Mouse (Mus musculus): Measurements from ENCODE around the gene Col5a3. TPM values are rescaled to one million over a fixed set of nuclear protein-coding genes. Genes with fewer than 3 reads are reported as not detected.

The Col5a3 gene
- total RNA-seq (2023) = not detected

GRCm38 (mm10) chr9:20814521-20815272, at the start of gene Col5a3:
Gene Col5a3, minus strand, starts transcription at chr9:20815067.

GRCm38 (mm10) chr9:20818236-20818635, 3.4 kb upstream of the Col5a3 start, which contains the start of gene Rdh8:
Gene Rdh8, plus strand, starts transcription at chr9:20818503.

GRCm38 (mm10) chr9:20746017-20746660, 68.7 kb downstream of the Col5a3 start, which contains the start of gene Olfm2:
Gene Olfm2, minus strand, starts transcription at chr9:20746349.

Other genes starting within 250 kb of the Col5a3 start
- 10 to 100 TPM in 1 of 2 experiments, 1 to 10 TPM in 1; 7.4 to 10.7 TPM for gene Zfp846, start 233.8 kb downstream of the Col5a3 start, total RNA-seq (2023)
- gene Ubl5, start 172.2 kb downstream of the Col5a3 start, total RNA-seq (2023) = 100 to 1,000 TPM; 333 to 334 TPM
- gene Fbxl12, start 170.3 kb downstream of the Col5a3 start, total RNA-seq (2023) = 100 to 1,000 TPM; 108 to 121 TPM
- gene Pin1, start 163.0 kb downstream of the Col5a3 start, total RNA-seq (2023) = 10 to 100 TPM; 24.4 to 31.2 TPM
- gene Olfm2, start 68.7 kb downstream of the Col5a3 start, total RNA-seq (2023) = not detected
- not detected for gene Rdh8, start 3.4 kb upstream of the Col5a3 start, total RNA-seq (2023)
- 10 to 100 TPM; 59.7 to 65.3 TPM for gene A230050P20Rik, start 53.6 kb upstream of the Col5a3 start, total RNA-seq (2023)
- gene Angptl6, start 64.7 kb upstream of the Col5a3 start, total RNA-seq (2023) = 1 to 10 TPM; 1.1 to 3.0 TPM
- 100 to 1,000 TPM in 1 of 2 experiments, 10 to 100 TPM in 1; 95.1 to 102 TPM for gene Ppan, start 73.1 kb upstream of the Col5a3 start, total RNA-seq (2023)
- gene Eif3g, start 83.6 kb upstream of the Col5a3 start, total RNA-seq (2023) = 100 to 1,000 TPM; 187 to 197 TPM
- gene Dnmt1, start 144.8 kb upstream of the Col5a3 start, total RNA-seq (2023) = 100 to 1,000 TPM in 1 of 2 experiments, 10 to 100 TPM in 1; 99.8 to 107 TPM
- 1 to 10 TPM; 2.5 to 6.7 TPM for gene S1pr2, start 161.7 kb upstream of the Col5a3 start, total RNA-seq (2023)
- gene Mrpl4, start 187.7 kb upstream of the Col5a3 start, total RNA-seq (2023) = 10 to 100 TPM; 51.2 to 53.0 TPM
- 10 to 100 TPM; 43.1 to 49.4 TPM for gene Icam1, start 200.9 kb upstream of the Col5a3 start, total RNA-seq (2023)
- gene Icam4, start 214.3 kb upstream of the Col5a3 start, total RNA-seq (2023) = 1 to 10 TPM in 1 of 2 experiments, under 1 TPM in 1; 0.56 to 1.2 TPM
- gene Icam5, start 217.0 kb upstream of the Col5a3 start, total RNA-seq (2023) = under 1 TPM; 0.62 to 0.73 TPM

Measured in T-cell, adult 66 days (primary cell).